Mouse (Mus musculus): Measurements from ENCODE around the gene Eps15.

Eps15 gene

DNA sequence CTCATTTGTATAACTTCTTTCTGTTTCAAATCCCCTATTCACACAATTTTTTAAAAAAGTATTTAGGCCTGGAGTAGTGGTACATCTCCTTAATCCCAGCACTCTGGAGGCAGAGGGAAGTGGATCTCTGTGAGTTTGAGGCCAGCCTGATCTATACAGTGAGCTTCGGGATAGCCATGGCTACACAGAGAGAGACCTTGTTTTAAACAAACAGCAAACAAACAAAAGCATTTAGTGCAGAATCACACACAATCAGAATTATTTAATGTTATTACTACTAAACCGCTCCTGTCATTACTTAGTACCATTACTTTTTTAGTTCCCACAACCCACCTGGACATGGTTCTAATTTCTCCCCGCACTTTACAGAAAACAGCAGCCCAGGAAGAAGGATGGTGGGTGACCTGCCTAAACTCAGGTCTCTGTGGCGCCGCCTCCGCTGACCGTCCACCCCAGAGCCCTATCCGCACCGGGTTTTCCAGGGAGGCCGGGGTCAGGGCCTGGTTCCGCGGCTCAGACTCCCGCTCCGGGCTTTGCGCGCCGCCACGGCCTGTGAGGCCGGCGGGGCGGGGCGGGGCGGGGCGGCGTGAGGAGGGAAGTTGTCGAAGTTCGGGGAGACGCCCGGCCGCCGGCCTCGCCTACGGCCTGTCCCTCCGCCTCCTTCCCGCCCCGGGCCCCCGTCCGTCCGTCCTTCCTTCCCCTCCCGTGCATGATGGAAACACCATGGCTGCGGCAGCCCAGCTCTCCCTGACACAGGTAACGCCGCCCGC lies at the start of gene Eps15:
Eps15 (plus strand) TSS at position 580 of the 770 bp plus-strand sequence.
- DNase-seq (ENCODE audit: low read depth, low spot score), result peak; percentile 22

- no peak for DNase-seq (ENCODE audit: low read depth, low spot score)
Observed at GRCm38 (mm10) chr4:109234185-109234584, 45.9 kb upstream of the Eps15 start, which contains the start of gene Calr4. Gene Calr4 (plus strand): TSS chr4:109234485.

DNA sequence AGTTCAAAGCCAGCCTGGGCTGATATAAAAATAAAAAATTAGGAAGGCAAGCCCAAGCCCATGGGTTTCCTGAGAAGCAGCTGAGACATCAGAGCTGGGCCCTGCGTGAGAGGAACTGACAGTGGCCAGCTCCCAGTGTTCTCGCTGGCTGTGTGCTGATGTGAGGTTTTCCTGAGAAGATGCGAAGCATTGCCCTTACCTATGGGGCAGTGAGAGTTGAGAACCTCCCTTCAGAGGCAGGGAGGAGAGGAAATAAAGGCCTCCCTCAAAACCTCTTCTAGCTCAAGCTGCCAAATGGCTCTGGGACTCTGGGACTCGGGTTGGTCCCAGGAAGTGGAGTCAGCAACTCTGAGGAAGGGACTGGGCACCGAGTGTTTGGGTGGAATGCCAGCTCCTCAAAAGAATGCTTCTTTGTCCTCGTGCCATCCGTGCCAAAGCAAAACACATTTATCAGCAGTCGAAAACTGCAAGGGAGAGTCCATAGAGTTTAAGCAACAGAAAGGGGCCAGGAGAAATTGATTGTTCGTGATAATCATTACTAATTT lies 45.2 kb upstream of the Eps15 start:
- DNase-seq (ENCODE audit: low read depth, low spot score), result no peak

- no peak for DNase-seq (ENCODE audit: low read depth, low spot score)
Observed at GRCm38 (mm10) chr4:109236186-109236879, 43.7 kb upstream of the Eps15 start.

GRCm38 (mm10) chr4:109238428-109239268 lies 41.4 kb upstream of the Eps15 start:
- peak; percentile 29 for DNase-seq (ENCODE audit: low read depth, low spot score)

DNA sequence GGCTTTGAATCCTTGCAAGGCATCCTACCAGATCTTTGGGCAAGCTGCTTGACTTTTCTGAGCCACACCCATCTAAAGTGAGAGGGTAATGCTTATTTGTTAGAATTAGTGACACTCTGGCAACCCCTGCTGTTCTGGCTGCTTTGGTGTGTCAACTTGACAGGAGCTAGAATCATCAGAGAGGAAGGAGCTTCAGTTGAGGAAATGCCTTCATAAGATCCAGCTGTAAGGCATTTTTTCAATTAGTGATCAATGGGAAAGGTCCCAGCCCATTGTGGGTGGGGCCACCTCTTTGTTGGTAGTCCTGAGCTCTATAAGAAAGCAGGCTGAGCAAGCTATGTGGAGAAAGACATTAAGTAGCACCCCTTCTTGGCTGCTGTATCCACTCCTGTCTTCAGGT lies 38.8 kb upstream of the Eps15 start:
- no peak for DNase-seq (ENCODE audit: low read depth, low spot score)

DNA sequence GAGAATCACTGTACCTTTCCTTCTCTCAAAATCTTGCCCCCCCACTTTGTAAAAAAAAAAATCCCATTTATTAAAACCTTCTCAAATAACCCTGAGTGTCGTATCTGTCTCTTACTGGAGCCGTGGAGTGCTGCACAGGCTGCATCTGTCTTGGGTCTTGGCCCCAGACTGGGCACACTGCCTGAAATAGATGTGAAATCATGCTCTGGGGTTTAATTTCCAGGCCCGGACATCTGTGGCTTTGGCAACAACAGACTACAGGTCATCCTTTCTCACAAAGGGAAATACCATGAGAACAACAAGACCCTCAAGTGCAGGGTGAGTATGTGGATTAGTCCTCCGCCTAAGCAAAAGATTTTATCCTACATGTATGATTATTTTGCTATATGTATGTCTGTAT lies 38.1 kb upstream of the Eps15 start:
- no peak for DNase-seq (ENCODE audit: low read depth, low spot score)

- DNase-seq (ENCODE audit: low read depth, low spot score), result no peak
Observed at GRCm38 (mm10) chr4:109244506-109244905, 35.6 kb upstream of the Eps15 start.

- no peak for DNase-seq (ENCODE audit: low read depth, low spot score)
Observed at GRCm38 (mm10) chr4:109245016-109245620, 35.0 kb upstream of the Eps15 start.

- no peak for DNase-seq (ENCODE audit: low read depth, low spot score)
Observed at GRCm38 (mm10) chr4:109251605-109252004, 28.5 kb upstream of the Eps15 start.

- DNase-seq (ENCODE audit: low read depth, low spot score), result no peak
Observed at GRCm38 (mm10) chr4:109252199-109252598, 27.9 kb upstream of the Eps15 start.

DNA sequence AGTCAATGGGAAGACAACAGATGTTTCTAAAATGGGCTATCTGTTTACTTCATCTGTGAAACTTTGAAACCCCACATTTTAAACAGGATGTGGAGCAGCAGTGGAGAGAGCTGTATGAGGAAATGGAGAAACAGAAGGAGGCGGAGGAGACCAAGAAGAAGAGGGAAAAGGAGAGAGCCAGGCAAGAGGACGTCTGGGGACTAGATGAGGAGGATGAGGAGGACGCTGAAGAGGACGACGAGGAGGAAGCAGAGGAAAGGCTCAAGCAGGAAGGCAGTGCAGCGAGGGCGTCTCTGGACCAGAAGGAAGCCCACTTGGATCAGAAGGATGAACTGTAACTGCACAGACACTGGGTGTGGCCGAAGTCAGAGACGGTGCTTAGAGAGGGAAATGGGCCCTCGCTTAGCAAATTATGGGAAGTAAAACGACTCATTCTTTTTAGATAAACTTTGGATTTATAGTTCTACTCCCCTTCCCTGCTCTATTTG lies 26.4 kb upstream of the Eps15 start:
- DNase-seq (ENCODE audit: low read depth, low spot score), result no peak

GRCm38 (mm10) chr4:109254511-109254910 lies 25.6 kb upstream of the Eps15 start:
- DNase-seq (ENCODE audit: low read depth, low spot score), result no peak

GRCm38 (mm10) chr4:109255321-109255720 lies 24.7 kb upstream of the Eps15 start:
- no peak for DNase-seq (ENCODE audit: low read depth, low spot score)

DNA sequence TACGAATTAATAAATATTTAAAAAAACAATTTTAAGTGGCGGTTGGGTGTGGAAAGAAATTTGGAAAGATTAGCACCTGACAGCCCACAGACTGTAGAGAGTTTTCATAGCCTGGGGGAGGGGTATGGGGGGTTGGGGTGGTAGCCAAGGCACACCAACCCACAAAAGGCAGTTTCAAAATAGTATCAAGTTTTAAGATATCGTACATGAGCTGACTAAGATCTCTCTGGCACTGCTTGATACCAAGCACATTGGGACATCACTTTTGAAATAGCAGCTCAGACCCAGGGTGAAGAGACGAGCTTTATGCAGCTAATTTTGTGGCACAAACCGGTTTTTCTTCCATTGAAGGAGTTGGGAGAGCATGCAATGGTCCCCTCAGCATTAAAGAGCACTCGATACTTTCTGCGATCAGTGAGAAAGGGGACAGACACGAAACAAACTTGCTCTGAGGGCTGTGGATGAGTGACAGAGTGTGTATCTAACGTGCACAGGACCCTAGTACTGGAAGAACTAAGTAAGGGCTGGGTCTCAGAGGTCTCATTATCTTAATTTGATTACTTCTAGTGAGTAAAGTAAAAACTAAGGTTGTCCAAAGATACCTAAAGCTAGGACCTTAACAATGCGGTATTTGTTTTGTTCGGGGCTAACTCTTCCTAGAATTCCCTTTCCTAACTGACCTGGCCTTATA lies 24.2 kb upstream of the Eps15 start:
- DNase-seq (ENCODE audit: low read depth, low spot score), result no peak

GRCm38 (mm10) chr4:109256791-109257190 lies 23.3 kb upstream of the Eps15 start:
- DNase-seq (ENCODE audit: low read depth, low spot score), result no peak

DNA sequence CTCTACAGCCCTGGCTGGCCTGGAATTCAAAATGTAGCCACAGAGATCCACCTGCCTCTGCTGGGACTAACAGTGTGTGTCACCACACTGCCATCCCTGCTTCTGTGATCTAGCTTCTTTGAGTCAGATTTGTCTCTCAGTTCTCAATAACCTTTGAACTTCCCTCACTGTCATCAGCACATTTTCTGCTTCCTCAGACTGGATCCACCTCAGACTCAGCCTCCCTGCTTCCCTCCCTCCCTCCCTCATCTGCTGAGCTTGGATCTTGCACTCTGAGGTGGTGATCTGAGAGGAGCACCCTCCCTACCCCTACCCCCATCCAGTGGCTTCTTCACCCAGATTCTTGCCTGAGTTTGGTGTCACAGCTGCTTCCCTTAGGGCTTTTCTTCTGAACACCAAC lies 22.4 kb upstream of the Eps15 start:
- no peak for DNase-seq (ENCODE audit: low read depth, low spot score)

DNA sequence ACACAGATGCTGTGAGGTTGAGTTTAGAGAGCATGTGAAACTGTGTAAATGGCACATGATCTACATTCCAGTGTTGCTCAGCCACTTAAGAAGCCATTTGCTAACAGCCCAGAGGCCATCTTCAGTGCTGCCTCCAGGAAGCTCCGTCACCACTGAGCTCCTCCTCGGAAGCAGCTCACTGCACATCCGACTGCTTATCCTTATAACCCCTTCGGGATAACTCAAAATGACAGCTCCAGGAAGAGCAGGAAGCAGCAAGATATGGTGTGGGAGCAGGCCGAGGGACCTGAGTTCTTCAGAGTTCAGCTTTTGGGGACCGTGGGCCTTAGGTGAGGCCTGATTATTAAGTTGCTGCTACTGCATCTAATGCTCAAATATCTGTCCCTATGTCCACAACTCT lies 18.0 kb upstream of the Eps15 start:
- no peak for DNase-seq (ENCODE audit: low read depth, low spot score)

GRCm38 (mm10) chr4:109266056-109266455 lies 14.0 kb upstream of the Eps15 start:
- DNase-seq (ENCODE audit: low read depth, low spot score), result no peak

DNA sequence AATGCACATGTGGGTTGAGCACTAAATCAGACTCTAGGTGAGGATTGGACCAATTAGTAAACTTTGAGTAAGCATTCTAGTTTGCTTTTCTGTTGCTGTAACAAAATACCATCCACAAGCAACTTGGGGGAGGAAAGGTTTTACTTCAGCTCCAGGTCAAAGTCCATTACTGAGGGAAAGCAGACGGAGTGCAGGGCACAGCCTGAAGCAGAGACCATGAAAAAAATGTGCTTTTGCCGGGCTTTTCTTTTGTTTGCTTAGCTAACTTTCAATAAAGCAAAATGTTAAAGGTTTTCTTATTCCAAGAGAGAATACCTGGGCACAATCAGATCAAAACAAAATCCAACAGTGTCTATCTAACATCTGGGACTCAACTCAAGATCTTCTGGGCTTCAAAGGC lies 13.3 kb upstream of the Eps15 start:
- no peak for DNase-seq (ENCODE audit: low read depth, low spot score)

GRCm38 (mm10) chr4:109267452-109267851 lies 12.6 kb upstream of the Eps15 start:
- no peak for DNase-seq (ENCODE audit: low read depth, low spot score)

All from telencephalon, adult 2 months (tissue).